Mouse (Mus musculus): ENCODE data around the gene Maml3. TPM values are rescaled to one million over a fixed set of nuclear protein-coding genes. Genes with fewer than 3 reads are reported as not detected.
A peak's percentile ranks its signal among the peaks of the same experiment; 100 is the strongest.

The Maml3 gene
- polyA plus RNA-seq, 1 experiment from 2014 or later, result 8.6 TPM

- WGBS, result 93% methylated on average over 3 of the region's 3 CpGs
- peaks cover 20% of the 10 kb centered on the region for H3K36me3 ChIP-seq
- no peak for ATAC-seq
- H3K9me3 ChIP-seq, result no peaks in the 10 kb centered on the region
- no peak overlapping the region for H3K4me3 ChIP-seq (replicated peaks)
- H3K27me3 ChIP-seq, result no peaks in the 10 kb centered on the region
- H3K4me2 ChIP-seq (replicated peaks), result no peak overlapping the region
- peaks cover 9% of the 10 kb centered on the region for H3K4me1 ChIP-seq (replicated peaks)
- H3K9ac ChIP-seq (replicated peaks), result no peak overlapping the region
- no peak overlapping the region for H3K27ac ChIP-seq
Measured at GRCm38 (mm10) chr3:51695713-51696112, 409.2 kb downstream of the Maml3 start.

- Histone ChIP-seq H3K36me3 (peaks cover 31% of the 10 kb centered on the region), H3K27ac (no peak overlapping the region), H3K9ac (replicated peaks) (no peak overlapping the region), H3K4me3 (replicated peaks) (no peak overlapping the region), H3K27me3 (no peaks in the 10 kb centered on the region), H3K9me3 (no peaks in the 10 kb centered on the region), H3K4me1 (replicated peaks) (no peaks in the 10 kb centered on the region; the same call in 1 of the 2 replicates), H3K4me2 (replicated peaks) (no peak overlapping the region)
- no peak for ATAC-seq
- 94% methylated on average over 14 of the region's 14 CpGs for WGBS
Measured at GRCm38 (mm10) chr3:51694576-51694975, 410.3 kb downstream of the Maml3 start.

DNA sequence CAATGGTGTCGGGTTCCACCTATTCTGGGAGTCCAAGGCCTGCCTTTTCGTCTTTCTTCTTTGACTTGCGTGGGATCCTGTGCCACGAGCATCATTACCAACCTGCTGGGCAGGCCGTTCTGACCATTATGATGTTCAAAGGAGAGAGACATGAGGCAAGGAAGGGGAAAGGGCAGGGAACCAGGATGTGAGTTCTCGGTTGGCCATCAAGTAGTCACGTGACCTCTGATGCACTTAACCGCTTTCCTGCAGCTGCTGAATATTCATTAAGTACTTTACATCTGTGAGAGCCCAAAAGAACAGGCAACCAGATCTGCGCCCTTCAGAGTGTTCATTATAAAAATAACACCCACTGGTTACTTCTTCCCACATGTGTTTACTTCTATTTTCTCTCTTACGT is 411.7 kb downstream of the Maml3 start:
- 81% methylated on average over 10 of the region's 10 CpGs for WGBS
- Histone ChIP-seq H3K4me3 (replicated peaks) (no peak overlapping the region), H3K4me2 (replicated peaks) (no peak overlapping the region), H3K9me3 (no peaks in the 10 kb centered on the region), H3K4me1 (replicated peaks) (no peaks in the 10 kb centered on the region), H3K36me3 (peaks cover 45% of the 10 kb centered on the region), H3K9ac (replicated peaks) (no peak overlapping the region), H3K27ac (no peak overlapping the region), H3K27me3 (no peaks in the 10 kb centered on the region)
- ATAC-seq, result no peak

DNA sequence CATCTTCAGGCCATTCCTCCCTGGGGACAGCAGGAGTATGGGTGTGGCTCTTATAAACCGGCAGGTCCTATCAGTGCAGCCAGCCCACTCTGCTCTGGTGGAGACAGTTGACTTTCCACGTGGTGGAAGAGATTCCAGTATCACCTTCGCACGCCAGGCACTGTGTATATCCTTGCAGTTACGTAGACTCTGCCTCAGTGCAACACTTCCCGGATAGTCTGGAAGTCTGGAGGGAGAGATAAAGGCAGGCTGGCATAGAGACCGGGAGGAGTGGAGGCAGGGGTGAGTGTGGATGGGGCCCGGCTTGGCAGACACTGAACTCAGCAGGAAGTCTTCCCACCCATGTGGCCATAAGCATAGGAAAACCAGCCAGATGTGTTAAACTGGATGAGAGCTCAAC is 416.2 kb downstream of the Maml3 start:
- Histone ChIP-seq H3K36me3 (peaks cover 46% of the 10 kb centered on the region), H3K4me1 (replicated peaks) (no peaks in the 10 kb centered on the region), H3K4me3 (replicated peaks) (no peak overlapping the region), H3K4me2 (replicated peaks) (no peak overlapping the region), H3K9me3 (no peaks in the 10 kb centered on the region), H3K9ac (replicated peaks) (no peak overlapping the region), H3K27ac (no peak overlapping the region), H3K27me3 (no peaks in the 10 kb centered on the region)
- WGBS, result 95% methylated on average over 8 of the region's 8 CpGs
- no peak for ATAC-seq

GRCm38 (mm10) chr3:51686791-51687190 is 418.1 kb downstream of the Maml3 start:
- ATAC-seq, result no peak
- no peaks in the 10 kb centered on the region for H3K4me1 ChIP-seq (replicated peaks)
- H3K4me2 ChIP-seq (replicated peaks), result no peak overlapping the region
- no peak overlapping the region for H3K4me3 ChIP-seq (replicated peaks)
- no peaks in the 10 kb centered on the region for H3K27me3 ChIP-seq
- no peak overlapping the region for H3K9ac ChIP-seq (replicated peaks)
- no peak overlapping the region for H3K27ac ChIP-seq
- H3K9me3 ChIP-seq, result no peaks in the 10 kb centered on the region
- peaks cover 37% of the 10 kb centered on the region for H3K36me3 ChIP-seq
- 92% methylated on average over 6 of the region's 6 CpGs for WGBS

DNA sequence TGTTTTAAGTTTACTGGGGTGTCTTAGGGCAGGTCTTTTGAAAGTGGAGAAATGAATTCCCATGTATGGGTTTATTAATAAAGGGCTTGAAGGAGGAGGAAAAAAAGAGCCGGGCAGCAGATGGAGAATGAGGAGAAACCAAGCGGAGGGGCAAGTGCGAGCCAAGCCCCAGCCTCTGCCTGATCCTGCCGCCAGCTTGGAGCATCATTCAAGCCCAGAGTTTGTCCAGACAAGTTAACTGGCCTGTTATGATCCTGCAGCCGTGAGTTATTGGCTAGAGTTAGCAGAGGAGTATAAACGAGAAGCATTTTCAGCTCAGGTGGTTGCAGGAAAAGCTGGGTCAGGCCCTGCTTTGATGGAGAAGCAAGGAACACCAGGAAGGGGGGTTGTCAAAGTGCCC is 418.6 kb downstream of the Maml3 start:
- no peak for ATAC-seq
- Histone ChIP-seq H3K27me3 (no peaks in the 10 kb centered on the region), H3K9ac (replicated peaks) (no peak overlapping the region), H3K36me3 (peaks cover 34% of the 10 kb centered on the region), H3K27ac (no peak overlapping the region), H3K9me3 (no peaks in the 10 kb centered on the region), H3K4me3 (replicated peaks) (no peak overlapping the region), H3K4me2 (replicated peaks) (no peak overlapping the region), H3K4me1 (replicated peaks) (no peaks in the 10 kb centered on the region)
- 94% methylated on average over 6 of the region's 6 CpGs for WGBS

GRCm38 (mm10) chr3:51685539-51685938 is 419.3 kb downstream of the Maml3 start:
- Histone ChIP-seq H3K9me3 (no peaks in the 10 kb centered on the region), H3K4me1 (replicated peaks) (no peaks in the 10 kb centered on the region), H3K9ac (replicated peaks) (no peak overlapping the region), H3K27ac (no peak overlapping the region), H3K27me3 (no peaks in the 10 kb centered on the region), H3K36me3 (peaks cover 28% of the 10 kb centered on the region), H3K4me2 (replicated peaks) (no peak overlapping the region), H3K4me3 (replicated peaks) (no peak overlapping the region)
- WGBS, result 97% methylated on average over 6 of the region's 6 CpGs
- ATAC-seq, result no peak

DNA sequence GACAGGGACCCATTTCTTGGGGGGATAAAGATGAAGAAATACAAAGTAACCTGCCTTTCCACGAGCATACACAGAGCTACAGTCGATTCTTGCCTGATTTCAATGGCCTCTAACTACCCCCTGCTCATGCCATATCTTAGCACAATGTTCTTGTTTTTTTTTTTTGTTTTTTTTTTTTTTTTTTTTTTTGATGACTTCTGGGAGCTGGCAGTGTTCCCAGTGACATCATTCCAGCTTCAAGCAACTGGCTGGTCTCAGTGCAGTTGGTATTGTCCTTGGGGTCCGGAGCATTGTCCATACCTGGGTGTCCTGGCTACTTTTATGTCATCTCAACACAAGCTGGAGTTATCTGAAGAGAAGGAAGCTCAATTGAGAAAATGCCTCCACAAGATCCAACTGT is 429.9 kb downstream of the Maml3 start:
- no peaks in the 10 kb centered on the region for H3K36me3 ChIP-seq
- no peaks in the 10 kb centered on the region for H3K27me3 ChIP-seq
- H3K9ac ChIP-seq (replicated peaks), result no peak overlapping the region
- H3K9me3 ChIP-seq, result no peaks in the 10 kb centered on the region
- no peaks in the 10 kb centered on the region for H3K4me1 ChIP-seq (replicated peaks)
- no peak overlapping the region for H3K27ac ChIP-seq
- H3K4me2 ChIP-seq (replicated peaks), result no peak overlapping the region
- no peak overlapping the region for H3K4me3 ChIP-seq (replicated peaks)
- 67% methylated on average over 3 of the region's 3 CpGs for WGBS
- no peak for ATAC-seq

DNA sequence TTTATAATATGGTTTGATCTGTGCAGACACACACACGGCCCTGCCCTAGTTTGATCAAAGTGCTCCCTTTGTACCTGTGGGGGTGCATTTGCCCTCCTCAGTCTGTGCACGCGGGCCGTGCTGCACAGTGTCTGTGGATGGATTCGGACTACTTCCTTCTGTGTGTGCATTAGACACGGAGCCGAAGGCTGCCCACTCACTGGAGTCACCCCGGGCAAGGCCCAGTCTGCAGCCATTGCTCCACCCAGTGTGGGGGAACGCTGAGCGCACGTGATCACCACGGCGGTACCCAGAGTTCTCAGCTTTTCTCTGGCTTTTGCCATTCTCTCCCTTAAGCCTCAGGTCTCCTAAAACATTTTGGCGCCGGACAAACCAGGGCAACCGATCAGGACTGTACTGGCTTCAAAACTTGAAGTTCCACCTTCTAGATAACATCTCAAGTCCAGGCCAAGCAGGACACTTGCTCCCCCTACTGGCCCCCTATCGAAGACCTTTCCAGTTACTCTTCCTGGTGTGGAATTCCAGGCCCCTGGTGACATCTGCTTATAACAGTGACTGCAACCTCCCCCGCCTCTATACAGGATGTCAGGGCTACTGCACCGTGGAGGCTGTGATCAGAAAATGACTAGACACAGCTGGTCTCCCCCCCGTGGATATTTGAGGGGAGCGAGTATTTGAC is 431.3 kb downstream of the Maml3 start:
- Histone ChIP-seq H3K4me2 (replicated peaks) (no peak overlapping the region), H3K27me3 (no peaks in the 10 kb centered on the region), H3K4me1 (replicated peaks) (no peaks in the 10 kb centered on the region), H3K4me3 (replicated peaks) (no peak overlapping the region), H3K27ac (no peak overlapping the region), H3K9me3 (no peaks in the 10 kb centered on the region), H3K9ac (replicated peaks) (no peak overlapping the region), H3K36me3 (no peaks in the 10 kb centered on the region)
- 75% methylated on average over 21 of the region's 21 CpGs for WGBS
- ATAC-seq, result 0 out of 2 replicates have a peak, but pooled peaks have one; percentile 34

GRCm38 (mm10) chr3:51672631-51673030 is 432.2 kb downstream of the Maml3 start:
- H3K9me3 ChIP-seq, result no peaks in the 10 kb centered on the region
- ATAC-seq, result no peak
- no peaks in the 10 kb centered on the region for H3K4me1 ChIP-seq (replicated peaks)
- H3K27me3 ChIP-seq, result no peaks in the 10 kb centered on the region
- no peak overlapping the region for H3K4me2 ChIP-seq (replicated peaks)
- WGBS, result 66% methylated on average over 4 of the region's 4 CpGs
- no peak overlapping the region for H3K27ac ChIP-seq
- H3K4me3 ChIP-seq (replicated peaks), result no peak overlapping the region
- no peak overlapping the region for H3K9ac ChIP-seq (replicated peaks)
- H3K36me3 ChIP-seq, result no peaks in the 10 kb centered on the region

- Histone ChIP-seq H3K27me3 (no peaks in the 10 kb centered on the region), H3K9me3 (no peaks in the 10 kb centered on the region), H3K4me1 (replicated peaks) (no peaks in the 10 kb centered on the region), H3K36me3 (no peaks in the 10 kb centered on the region), H3K9ac (replicated peaks) (no peak overlapping the region), H3K4me3 (replicated peaks) (no peak overlapping the region), H3K4me2 (replicated peaks) (no peak overlapping the region), H3K27ac (no peak overlapping the region)
- WGBS, result 84% methylated on average over 1 of the region's 1 CpGs
- ATAC-seq, result no peak
Measured at GRCm38 (mm10) chr3:51671071-51671469, 433.8 kb downstream of the Maml3 start.

DNA sequence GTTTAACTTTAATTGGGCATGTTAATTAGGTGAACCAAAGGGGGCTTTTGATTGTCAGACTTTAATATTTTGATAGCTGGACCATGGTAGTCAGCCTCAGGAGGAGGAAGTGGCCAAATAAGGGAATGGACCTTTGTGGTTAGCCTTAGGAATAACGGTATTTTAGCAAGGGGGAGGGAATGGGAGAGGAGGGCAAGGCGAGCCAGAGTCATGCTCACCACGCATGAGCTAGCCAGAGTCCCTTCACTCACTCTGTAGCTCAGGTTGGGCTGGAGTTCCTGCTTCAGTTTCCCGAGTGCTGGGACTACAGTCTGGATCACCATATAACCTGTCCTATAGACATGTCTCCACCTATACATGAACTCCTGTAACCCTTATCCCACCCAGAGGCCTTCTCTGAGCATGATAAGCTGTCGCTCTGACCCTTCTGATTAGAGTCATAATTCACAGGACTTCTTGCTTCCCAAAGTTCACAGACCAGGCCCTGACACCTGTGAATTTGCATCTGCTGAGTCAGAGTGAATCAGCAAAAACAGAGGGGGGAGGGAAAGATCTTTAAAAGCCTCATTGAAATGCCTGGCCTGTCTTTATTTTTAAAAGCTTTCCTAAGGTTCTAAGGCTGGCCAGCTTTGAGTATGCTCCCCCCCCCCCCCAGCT is 434.3 kb downstream of the Maml3 start:
- no peak overlapping the region for H3K4me2 ChIP-seq (replicated peaks)
- WGBS, result 87% methylated on average over 5 of the region's 5 CpGs
- H3K9me3 ChIP-seq, result no peaks in the 10 kb centered on the region
- no peak overlapping the region for H3K4me3 ChIP-seq (replicated peaks)
- H3K36me3 ChIP-seq, result no peaks in the 10 kb centered on the region
- no peak for ATAC-seq
- H3K9ac ChIP-seq (replicated peaks), result no peak overlapping the region
- no peaks in the 10 kb centered on the region for H3K4me1 ChIP-seq (replicated peaks)
- no peak overlapping the region for H3K27ac ChIP-seq
- H3K27me3 ChIP-seq, result no peaks in the 10 kb centered on the region

DNA sequence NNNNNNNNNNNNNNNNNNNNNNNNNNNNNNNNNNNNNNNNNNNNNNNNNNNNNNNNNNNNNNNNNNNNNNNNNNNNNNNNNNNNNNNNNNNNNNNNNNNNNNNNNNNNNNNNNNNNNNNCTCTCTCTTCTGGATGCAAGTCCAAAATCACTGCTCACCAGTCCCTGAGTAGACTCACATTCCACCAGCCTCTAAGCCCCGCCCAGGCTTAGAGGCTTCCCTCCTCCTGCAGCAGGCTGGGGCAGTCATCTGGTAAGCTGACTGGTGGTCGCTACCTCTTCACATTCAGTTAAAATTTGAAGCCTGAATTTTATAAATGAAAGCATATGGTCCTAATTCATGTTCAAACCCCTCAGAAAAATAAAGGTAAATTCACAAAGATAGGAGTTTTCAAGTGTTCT is 436.3 kb downstream of the Maml3 start:
- Histone ChIP-seq H3K4me3 (replicated peaks) (no peak overlapping the region), H3K36me3 (no peaks in the 10 kb centered on the region), H3K4me1 (replicated peaks) (no peaks in the 10 kb centered on the region), H3K27me3 (no peaks in the 10 kb centered on the region), H3K27ac (no peak overlapping the region), H3K9ac (replicated peaks) (no peak overlapping the region), H3K9me3 (no peaks in the 10 kb centered on the region), H3K4me2 (replicated peaks) (no peak overlapping the region)
- no peak for ATAC-seq
- 29% methylated on average over 2 of the region's 2 CpGs for WGBS

All from midbrain, embryonic 13.5 days (tissue).